Mouse (Mus musculus) myocyte (in vitro differentiated cells): Measurements from ENCODE around the gene Islr2.

ENCODE experiments used
- CEBPB ChIP-seq: IDR thresholded peaks from 2 replicates; pipeline ENCODE4 v1.6.1; 2011; ENCODE audit warnings: mild to moderate bottlenecking, moderate library complexity; ENCODE audit not compliant: poor library complexity, insufficient read depth, severe bottlenecking
- E2F4 ChIP-seq: IDR thresholded peaks from one replicate; pipeline ENCODE4 v1.6.1; 2011; ENCODE audit warnings: mild to moderate bottlenecking, control low read depth, moderate library complexity; ENCODE audit not compliant: insufficient read depth
- MAX ChIP-seq: IDR thresholded peaks from one replicate; pipeline ENCODE4 v1.6.1; 2011; ENCODE audit warnings: low read depth, mild to moderate bottlenecking, control low read depth
- MYOD1 ChIP-seq, 3 experiments: IDR thresholded peaks; one replicate each; pipeline ENCODE4 v1.6.1; 2011; ENCODE audit warnings: control low read depth in 2 of 3, low read depth in 2 of 3, mild to moderate bottlenecking in 2 of 3, moderate library complexity in 1 of 3; ENCODE audit not compliant: insufficient read length in 2 of 3, control insufficient read depth in 1 of 3
- MYOG ChIP-seq, 3 experiments: IDR thresholded peaks; one replicate each; pipeline ENCODE4 v1.6.1; 2011; ENCODE audit warnings: control low read depth in 2 of 3, low read depth in 2 of 3, mild to moderate bottlenecking in 2 of 3; ENCODE audit not compliant: insufficient read length in 2 of 3, control insufficient read depth in 1 of 3, insufficient read depth in 1 of 3
- POLR2A ChIP-seq: IDR thresholded peaks from one replicate; pipeline ENCODE4 v1.6.1; 2011; ENCODE audit warnings: low read depth, mild to moderate bottlenecking, control low read depth, moderate library complexity; ENCODE audit not compliant: insufficient read length
- POLR2AphosphoS2 ChIP-seq: IDR thresholded peaks from one replicate; pipeline ENCODE4 v1.6.1; 2011; ENCODE audit warnings: low read depth, control low read depth; ENCODE audit not compliant: insufficient read length
- REST ChIP-seq: IDR thresholded peaks from one replicate; pipeline ENCODE4 v1.6.1; 2011; ENCODE audit warnings: mild to moderate bottlenecking, control low read depth, moderate library complexity; ENCODE audit not compliant: insufficient read depth, insufficient read length
- SRF ChIP-seq: IDR thresholded peaks from one replicate; pipeline ENCODE4 v1.6.1; 2011; ENCODE audit warnings: low read depth; ENCODE audit not compliant: control insufficient read depth, insufficient read length
- TCF12 ChIP-seq: IDR thresholded peaks from one replicate; pipeline ENCODE4 v1.6.1; 2011; ENCODE audit warnings: mild to moderate bottlenecking, control low read depth; ENCODE audit not compliant: poor library complexity, insufficient read depth, severe bottlenecking
- USF1 ChIP-seq: IDR thresholded peaks from one replicate; pipeline ENCODE4 v1.6.1; 2011; ENCODE audit warnings: low read depth, mild to moderate bottlenecking, control low read depth, moderate library complexity

- TF ChIP-seq TCF12 (no peak), SRF (no peak), MAX (no peak), POLR2A (no peak), POLR2AphosphoS2 (no peak), REST (no peak), E2F4 (no peak), CEBPB (no peak), MYOG (IDR thresholded peaks at IDR 0.05; ENCODE audit: control insufficient read depth in 1 of 3, insufficient read depth in 1 of 3, insufficient read length in 2 of 3, low read depth in 2 of 3) (no peak), USF1 (no peak), MYOD1 (IDR thresholded peaks at IDR 0.05; ENCODE audit: control insufficient read depth in 1 of 3, insufficient read length in 2 of 3, low read depth in 2 of 3) (no peak)
These were observed 28.3 kb upstream of the Islr2 start for GRCm38 (mm10) chr9:58232374-58232773.
